Mouse (Mus musculus) C2C12 (cell line): Measurements from ENCODE around the gene Pik3cd. TPM values are rescaled to one million over a fixed set of nuclear protein-coding genes. Genes with fewer than 3 reads are reported as not detected.

Experiments
- H3K27me3 ChIP-seq: one replicate; pipeline ENCODE4 v1.6.1; 2011; ENCODE audit not compliant: control insufficient read depth, insufficient read depth, insufficient read length
- H3K36me3 ChIP-seq: one replicate; pipeline ENCODE4 v1.6.1; 2011; ENCODE audit not compliant: control insufficient read depth, insufficient read depth
- H3K4me3 ChIP-seq: one replicate; pipeline ENCODE4 v1.5.1; 2011; ENCODE audit warnings: mild to moderate bottlenecking, control low read depth; ENCODE audit not compliant: poor library complexity, insufficient read depth, severe bottlenecking
- H3K79me2 ChIP-seq: one replicate; pipeline ENCODE4 v1.6.1; 2011; ENCODE audit not compliant: control insufficient read depth, insufficient read depth
- H3K79me3 ChIP-seq: one replicate; pipeline ENCODE4 v1.6.1; 2011; ENCODE audit warnings: low read depth, control low read depth
- H3ac ChIP-seq: one replicate; pipeline ENCODE3; 2011; ENCODE audit warnings: low read depth; ENCODE audit not compliant: control insufficient read depth, insufficient read length
- CEBPB ChIP-seq: IDR thresholded peaks from one replicate; pipeline ENCODE4 v1.6.1; 2011; ENCODE audit warnings: low read depth, mild to moderate bottlenecking, control low read depth, moderate library complexity
- CTCF ChIP-seq: IDR thresholded peaks from one replicate; pipeline ENCODE4 v1.5.1; 2011; ENCODE audit not compliant: control insufficient read depth, insufficient read depth, insufficient read length
- FOSL1 ChIP-seq: IDR thresholded peaks from one replicate; pipeline ENCODE4 v1.8.0; 2011; ENCODE audit warnings: mild to moderate bottlenecking, low read length; ENCODE audit not compliant: poor library complexity, insufficient read depth, severe bottlenecking
- MAX ChIP-seq: IDR thresholded peaks from one replicate; pipeline ENCODE4 v1.6.1; 2011; ENCODE audit warnings: mild to moderate bottlenecking, control low read depth
- MYOD1 ChIP-seq: IDR thresholded peaks from one replicate; pipeline ENCODE4 v1.6.1; 2011; ENCODE audit warnings: low read depth; ENCODE audit not compliant: control insufficient read depth, insufficient read length
- MYOG ChIP-seq: IDR thresholded peaks from one replicate; pipeline ENCODE4 v1.6.1; 2011; ENCODE audit not compliant: control insufficient read depth, insufficient read length; ENCODE audit errors: extremely low read depth
- USF1 ChIP-seq: IDR thresholded peaks from one replicate; pipeline ENCODE4 v1.6.1; 2011; ENCODE audit warnings: low read depth, mild to moderate bottlenecking, control low read depth, moderate library complexity
- polyA plus RNA-seq: library from polyadenylated mRNA; unstranded; fragments of >200 nt; fragmentation: generic; extraction: Trizol; gene quantifications from one replicate; pipeline ENCODE4 v1.2.1, GENCODE M21; 2012; ENCODE audit warnings: missing spikeins

Pik3cd gene
- polyA plus RNA-seq, 1 experiment = 1.5 TPM

- H3K27me3 ChIP-seq = peaks cover 3% of the 10 kb centered on the region
- no peak overlapping the region for H3ac ChIP-seq
- TF ChIP-seq MYOD1 (peak; percentile 50), FOSL1 (no peak)
- H3K36me3 ChIP-seq = no peaks in the 10 kb centered on the region
- H3K79me3 ChIP-seq = no peaks in the 10 kb centered on the region
- H3K4me3 ChIP-seq = no peak overlapping the region
- H3K79me2 ChIP-seq = no peaks in the 10 kb centered on the region
These were observed 37.2 kb downstream of the Pik3cd start for GRCm38 (mm10) chr4:149665016-149665691.

DNA sequence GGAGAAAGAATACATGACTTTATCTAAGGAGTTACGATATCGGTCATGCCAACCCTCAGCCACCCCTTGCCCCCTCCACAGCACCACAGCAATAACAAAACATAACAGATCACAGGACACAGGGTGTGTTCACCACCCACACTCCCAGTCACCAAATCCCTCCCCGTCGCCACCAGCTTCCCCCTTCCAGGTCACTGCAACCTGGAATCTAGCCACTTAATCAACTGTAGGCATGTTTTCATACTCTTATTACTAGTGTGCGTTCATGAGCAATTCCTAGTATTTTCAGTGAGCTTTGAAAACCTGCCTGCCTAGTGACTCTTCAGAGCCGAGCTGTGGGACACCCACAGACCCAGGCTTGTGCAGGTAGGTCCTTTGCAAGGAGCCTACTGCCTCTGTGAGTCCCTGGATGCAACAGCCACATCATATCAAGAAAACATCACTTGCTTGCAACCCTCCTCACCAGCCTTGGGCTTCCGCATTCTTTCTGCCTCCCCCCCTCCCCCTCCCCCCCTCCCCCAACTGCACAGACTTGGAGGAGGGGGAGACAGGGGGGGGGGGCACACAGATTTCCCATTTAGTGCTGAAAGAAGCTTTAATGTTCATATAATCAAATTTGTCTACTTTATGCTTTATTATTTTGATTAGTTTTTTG lies 38.4 kb downstream of the Pik3cd start:
- Histone ChIP-seq H3K36me3 (no peaks in the 10 kb centered on the region), H3K79me2 (no peaks in the 10 kb centered on the region), H3K79me3 (no peaks in the 10 kb centered on the region), H3ac (no peak overlapping the region), H3K4me3 (no peak overlapping the region), H3K27me3 (peaks cover 3% of the 10 kb centered on the region)
- TF ChIP-seq MYOG (no peak), CTCF (no peak), USF1 (no peak), MYOD1 (no peak), MAX (no peak), FOSL1 (no peak), CEBPB (no peak)

GRCm38 (mm10) chr4:149661967-149662589 lies 40.3 kb downstream of the Pik3cd start:
- H3K27me3 ChIP-seq = peaks cover 3% of the 10 kb centered on the region
- no peaks in the 10 kb centered on the region for H3K36me3 ChIP-seq
- no peak overlapping the region for H3K4me3 ChIP-seq
- no peaks in the 10 kb centered on the region for H3K79me2 ChIP-seq
- H3ac ChIP-seq = no peak overlapping the region
- peak; percentile 84 for TF ChIP-seq MAX
- TF ChIP-seq MYOG = no peak
- TF ChIP-seq FOSL1 = peak; percentile 89
- no peak for TF ChIP-seq CEBPB
- TF ChIP-seq USF1 = no peak
- TF ChIP-seq CTCF = no peak
- peak; percentile 30 for TF ChIP-seq MYOD1
- no peaks in the 10 kb centered on the region for H3K79me3 ChIP-seq

DNA sequence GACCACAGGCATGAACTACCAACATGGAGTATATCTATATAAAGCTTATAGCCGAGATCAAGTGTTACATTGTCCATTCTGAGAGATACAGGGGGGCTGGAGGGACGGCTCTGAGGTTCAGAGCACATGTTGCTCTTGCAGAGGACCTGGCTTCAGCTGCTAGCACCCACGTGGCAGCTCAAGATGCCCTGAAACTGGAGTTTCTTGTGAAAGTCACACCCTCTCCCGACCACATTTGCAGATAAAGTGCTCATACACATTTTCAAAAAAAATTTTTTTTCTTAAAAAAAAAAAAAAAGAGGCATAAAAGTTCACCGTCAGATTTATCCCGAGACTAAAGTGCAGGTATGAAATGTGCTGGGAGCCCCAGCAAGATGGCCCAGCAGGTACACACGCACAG lies 41.8 kb downstream of the Pik3cd start:
- no peak for TF ChIP-seq MYOD1
- no peak for TF ChIP-seq MYOG
- no peak for TF ChIP-seq USF1
- TF ChIP-seq FOSL1 = no peak
- no peak for TF ChIP-seq CTCF
- no peak for TF ChIP-seq MAX
- no peak for TF ChIP-seq CEBPB
- Histone ChIP-seq H3K4me3 (no peak overlapping the region), H3K27me3 (peaks cover under 1% of the 10 kb centered on the region), H3K36me3 (no peaks in the 10 kb centered on the region), H3K79me2 (no peaks in the 10 kb centered on the region), H3ac (no peak overlapping the region), H3K79me3 (no peaks in the 10 kb centered on the region)

- no peak for TF ChIP-seq CEBPB
- TF ChIP-seq FOSL1 = no peak
- no peak for TF ChIP-seq MAX
- TF ChIP-seq MYOG = no peak
- no peak for TF ChIP-seq MYOD1
- TF ChIP-seq CTCF = no peak
- no peak for TF ChIP-seq USF1
These were observed 42.8 kb downstream of the Pik3cd start for GRCm38 (mm10) chr4:149659495-149660116.

More at GRCm38 (mm10) chr4:149659495-149660116, 42.8 kb downstream of the Pik3cd start:
- no peaks in the 10 kb centered on the region for H3K79me2 ChIP-seq
- H3K36me3 ChIP-seq = no peaks in the 10 kb centered on the region
- no peaks in the 10 kb centered on the region for H3K79me3 ChIP-seq
- H3K4me3 ChIP-seq = no peak overlapping the region
- no peaks in the 10 kb centered on the region for H3K27me3 ChIP-seq
- no peak overlapping the region for H3ac ChIP-seq
